Mouse (Mus musculus): ENCODE measurements at regions not wholly inside any gene's neighbourhood (a gene's known extent, or its start where the extent isn't known, plus 50 kb on each side); places are given as distances from the start of the nearest gene placed in this dataset.

- 51% methylated on average over 3 of the region's 3 CpGs for WGBS
- TF ChIP-seq EP300 (IDR thresholded peaks at IDR 0.05; ENCODE audit: insufficient read depth, low read depth, low read length) (no peak), CTCF (IDR thresholded peaks at IDR 0.05) (no peak), POLR2A (IDR thresholded peaks at IDR 0.05; ENCODE audit: insufficient read depth, low read depth, low read length) (no peak)
- Histone ChIP-seq H3K27me3 (ENCODE audit: control insufficient read depth, insufficient read depth, low read length) (no peaks in the 10 kb centered on the region), H3K27ac (no peak overlapping the region), H3K9ac (ENCODE audit: low read depth, low read length) (no peak overlapping the region), H3K79me2 (replicated peaks; ENCODE audit: control insufficient read depth, insufficient read depth, low read length) (no peaks in the 10 kb centered on the region), H3K4me3 (no peak overlapping the region), H3K36me3 (ENCODE audit: control insufficient read depth, insufficient read depth, low read length) (no peaks in the 10 kb centered on the region), H3K4me1 (ENCODE audit: control insufficient read depth, insufficient read depth, low read length) (no peaks in the 10 kb centered on the region)
- intact Hi-C loops (cut with DNase I), result no loop called here
- no peak for DNase-seq
These were observed 79.9 kb upstream of the Sox13 start for GRCm38 (mm10) chr1:133504116-133504515.

GRCm38 (mm10) chr1:133503336-133503735, 79.2 kb upstream of the Sox13 start:
- Histone ChIP-seq H3K27ac (no peak overlapping the region), H3K36me3 (ENCODE audit: control insufficient read depth, insufficient read depth, low read length) (no peaks in the 10 kb centered on the region), H3K79me2 (replicated peaks; ENCODE audit: control insufficient read depth, insufficient read depth, low read length) (no peaks in the 10 kb centered on the region), H3K27me3 (ENCODE audit: control insufficient read depth, insufficient read depth, low read length) (no peaks in the 10 kb centered on the region), H3K4me1 (ENCODE audit: control insufficient read depth, insufficient read depth, low read length) (no peaks in the 10 kb centered on the region), H3K4me3 (no peak overlapping the region), H3K9ac (ENCODE audit: low read depth, low read length) (no peak overlapping the region)
- intact Hi-C loops (cut with DNase I), result no loop called here
- no peak for DNase-seq
- TF ChIP-seq POLR2A (IDR thresholded peaks at IDR 0.05; ENCODE audit: insufficient read depth, low read depth, low read length) (no peak), EP300 (IDR thresholded peaks at IDR 0.05; ENCODE audit: insufficient read depth, low read depth, low read length) (no peak), CTCF (IDR thresholded peaks at IDR 0.05) (no peak)
- WGBS, result 97% methylated on average over 2 of the region's 2 CpGs

- Histone ChIP-seq H3K27me3 (ENCODE audit: control insufficient read depth, insufficient read depth, low read length) (no peaks in the 10 kb centered on the region), H3K9ac (ENCODE audit: low read depth, low read length) (no peak overlapping the region), H3K36me3 (ENCODE audit: control insufficient read depth, insufficient read depth, low read length) (no peaks in the 10 kb centered on the region), H3K27ac (no peak overlapping the region), H3K4me3 (no peak overlapping the region), H3K79me2 (replicated peaks; ENCODE audit: control insufficient read depth, insufficient read depth, low read length) (no peaks in the 10 kb centered on the region), H3K4me1 (ENCODE audit: control insufficient read depth, insufficient read depth, low read length) (no peaks in the 10 kb centered on the region)
- intact Hi-C loops (cut with DNase I), result no loop called here
- no peak for TF ChIP-seq POLR2A (IDR thresholded peaks at IDR 0.05; ENCODE audit: insufficient read depth, low read depth, low read length)
- TF ChIP-seq CTCF (IDR thresholded peaks at IDR 0.05), result no peak
- TF ChIP-seq EP300 (IDR thresholded peaks at IDR 0.05; ENCODE audit: insufficient read depth, low read depth, low read length), result no peak
- DNase-seq, result no peak
- WGBS, result 77% methylated on average over 13 of the region's 13 CpGs
These were observed 76.8 kb upstream of the Sox13 start for GRCm38 (mm10) chr1:133501016-133501415.

DNA sequence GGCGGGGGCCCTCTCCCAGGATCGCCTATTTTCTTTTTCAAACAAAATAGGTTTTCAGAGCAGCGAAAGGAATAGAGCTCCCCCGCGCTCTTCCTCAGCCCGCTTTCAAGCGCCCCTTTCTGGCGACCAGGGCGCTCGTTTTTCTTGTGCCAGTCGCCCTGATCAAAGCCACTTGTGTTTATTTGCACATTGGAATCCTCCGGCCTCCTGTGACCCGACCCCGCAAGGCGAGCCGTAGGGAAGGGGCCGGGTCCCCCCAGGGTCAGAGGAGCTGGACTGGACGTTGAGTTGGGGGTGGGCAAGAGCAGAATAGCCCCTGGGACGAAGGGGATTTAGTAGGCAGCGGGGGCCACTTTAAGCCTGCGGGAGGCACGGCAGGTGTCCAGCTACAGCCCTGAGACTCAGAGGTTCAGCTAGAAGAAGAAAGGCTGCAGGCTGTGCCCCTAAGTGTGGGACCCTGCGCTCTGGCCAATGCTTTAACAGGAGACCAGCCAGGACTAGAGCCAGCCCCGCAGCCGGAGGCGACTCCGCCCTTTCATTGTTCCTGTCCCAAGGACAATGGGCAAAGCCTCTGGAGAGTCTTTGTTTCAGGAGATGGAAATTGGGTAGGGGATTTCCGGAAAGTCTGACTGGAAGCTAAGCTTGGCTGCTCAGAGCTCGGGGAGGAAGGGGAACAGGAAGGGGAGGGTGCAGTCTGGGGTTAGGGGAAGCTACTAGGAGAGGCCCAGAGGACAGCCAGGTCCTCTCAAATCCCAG, 69.0 kb upstream of the Sox13 start:
- Histone ChIP-seq H3K79me2 (replicated peaks; ENCODE audit: control insufficient read depth, insufficient read depth, low read length) (no peaks in the 10 kb centered on the region), H3K27me3 (ENCODE audit: control insufficient read depth, insufficient read depth, low read length) (no peaks in the 10 kb centered on the region), H3K4me3 (peak overlapping the region; percentile 40), H3K27ac (peak overlapping the region; percentile 94), H3K4me1 (ENCODE audit: control insufficient read depth, insufficient read depth, low read length) (peaks cover 11% of the 10 kb centered on the region), H3K9ac (ENCODE audit: low read depth, low read length) (peak overlapping the region; percentile 78), H3K36me3 (ENCODE audit: control insufficient read depth, insufficient read depth, low read length) (no peaks in the 10 kb centered on the region)
- 7% methylated on average over 29 of the region's 29 CpGs for WGBS
- TF ChIP-seq CTCF (IDR thresholded peaks at IDR 0.05) (peak; percentile 26; the same call in 1 of the 2 replicates), POLR2A (IDR thresholded peaks at IDR 0.05; ENCODE audit: insufficient read depth, low read depth, low read length) (peak; percentile 66), EP300 (IDR thresholded peaks at IDR 0.05; ENCODE audit: insufficient read depth, low read depth, low read length) (peak; percentile 96)
- DNase-seq, result peak; percentile 75 to 81
- intact Hi-C loops (cut with DNase I), result loop anchor here (1.0 to 5.0 kb wide), 5 partner anchors 41 to 110 kb away; partner anchors contain the start of gene Sox13

GRCm38 (mm10) chr1:133492291-133492985, 68.3 kb upstream of the Sox13 start:
- H3K27ac ChIP-seq, result peak overlapping the region; percentile 94
- no peaks in the 10 kb centered on the region for H3K27me3 ChIP-seq (ENCODE audit: control insufficient read depth, insufficient read depth, low read length)
- peak overlapping the region; percentile 78 for H3K9ac ChIP-seq (ENCODE audit: low read depth, low read length)
- peak overlapping the region; percentile 40 for H3K4me3 ChIP-seq
- no peaks in the 10 kb centered on the region for H3K79me2 ChIP-seq (replicated peaks; ENCODE audit: control insufficient read depth, insufficient read depth, low read length)
- DNase-seq, result peak; percentile 45 to 61
- H3K36me3 ChIP-seq (ENCODE audit: control insufficient read depth, insufficient read depth, low read length), result no peaks in the 10 kb centered on the region
- TF ChIP-seq CTCF (IDR thresholded peaks at IDR 0.05) (no peak), EP300 (IDR thresholded peaks at IDR 0.05; ENCODE audit: insufficient read depth, low read depth, low read length) (no peak), POLR2A (IDR thresholded peaks at IDR 0.05; ENCODE audit: insufficient read depth, low read depth, low read length) (no peak)
- intact Hi-C loops (cut with DNase I), result loop anchor here (2.0 to 5.0 kb wide), 3 partner anchors 68 to 110 kb away; partner anchors contain the start of gene Sox13
- WGBS, result 8% methylated on average over 11 of the region's 11 CpGs
- peaks cover 11% of the 10 kb centered on the region for H3K4me1 ChIP-seq (ENCODE audit: control insufficient read depth, insufficient read depth, low read length)

Data from heart, adult 2 months (tissue).